Mouse (Mus musculus) neural tube, embryonic 14.5 days (tissue): Measurements from ENCODE around the gene Ssu72. TPM values are rescaled to one million over a fixed set of nuclear protein-coding genes. Genes with fewer than 3 reads are reported as not detected.
"Not testable (repeated sequence)": the region's sequence is repeated elsewhere in the genome, so short reads cannot be mapped to it uniquely, and the experiment has no call there.

Experiments
- ATAC-seq: fragments of 200-750 bp; cut with Nextera tagmentation; 2 replicates; pipeline ENCODE4 v1.8.0; 2017; ENCODE audit warnings: low read depth, mild to moderate bottlenecking, moderate TSS enrichment, moderate library complexity
- H3K27ac ChIP-seq: fragments of 300-500 bp; sonication (generic); 2 replicates; pipeline ENCODE4 v1.5.1; 2014; ENCODE audit warnings: low read depth, mild to moderate bottlenecking, control low read depth, low read length, moderate library complexity, mixed read lengths
- H3K27me3 ChIP-seq: fragments of 300-500 bp; sonication (generic); 2 replicates; pipeline ENCODE4 v1.6.1; 2014; ENCODE audit warnings: low read length; ENCODE audit not compliant: control insufficient read depth, insufficient read depth
- H3K36me3 ChIP-seq: fragments of 300-500 bp; sonication (generic); 2 replicates; pipeline ENCODE4 v1.6.1; 2014; ENCODE audit warnings: low read length, mixed read lengths; ENCODE audit not compliant: control insufficient read depth, insufficient read depth
- H3K4me1 ChIP-seq: fragments of 300-500 bp; sonication (generic); 2 replicates; pipeline ENCODE4 v1.6.1; 2014; ENCODE audit warnings: low read length; ENCODE audit not compliant: control insufficient read depth, insufficient read depth
- H3K4me2 ChIP-seq: fragments of 300-500 bp; sonication (generic); 2 replicates; pipeline ENCODE4 v1.6.1; 2014; ENCODE audit warnings: mild to moderate bottlenecking, low read depth, low read length, control low read depth
- H3K4me3 ChIP-seq: fragments of 300-500 bp; sonication (generic); 2 replicates; pipeline ENCODE4 v1.5.1; 2014; ENCODE audit warnings: low read depth, low read length, control low read depth, mixed read lengths
- H3K9ac ChIP-seq: fragments of 300-500 bp; sonication (generic); replicated peaks from 2 replicates; pipeline ENCODE4 v1.6.1; 2014; ENCODE audit warnings: low read depth, mild to moderate bottlenecking, control low read depth, low read length, mixed read lengths
- H3K9me3 ChIP-seq: fragments of 300-500 bp; sonication (generic); 2 replicates; pipeline ENCODE4 v1.6.1; 2016; ENCODE audit warnings: low read length; ENCODE audit not compliant: control insufficient read depth
- WGBS: fragments of 180-500 bp; shearing (Covaris S2); extraction: QIAGEN DNeasy Blood & Tissue Kit; methylation state at CpG from one replicate; pipeline ENCODE4 v1.1.7; 2014; 5-methylcytosine and 5-hydroxymethylcytosine counted together
- polyA plus RNA-seq: library from polyadenylated mRNA; unstranded; fragments of >200 nt; fragmentation: Nextera tagmentation; extraction: Ambion mirVana; gene quantifications from 2 replicates; pipeline ENCODE4 v1.2.1, GENCODE M21; 2014

Ssu72 gene
- polyA plus RNA-seq, 1 experiment from 2014 or later = 172 TPM

- no peak overlapping the region for H3K4me3 ChIP-seq
- H3K4me2 ChIP-seq = no peak overlapping the region
- no peak overlapping the region for H3K27ac ChIP-seq
- WGBS = 75% methylated on average over 37 of the region's 37 CpGs
- peaks cover 13% of the 10 kb centered on the region for H3K4me1 ChIP-seq
- no peaks in the 10 kb centered on the region for H3K9me3 ChIP-seq
- H3K9ac ChIP-seq = no peak overlapping the region
- H3K36me3 ChIP-seq = peaks cover 38% of the 10 kb centered on the region
- ATAC-seq = no peak
- no peaks in the 10 kb centered on the region for H3K27me3 ChIP-seq
These were observed 35.4 kb downstream of the Ssu72 start for GRCm38 (mm10) chr4:155739741-155740636.

- H3K9ac ChIP-seq, H3K27me3 ChIP-seq, H3K9me3 ChIP-seq, H3K27ac ChIP-seq, H3K4me2 ChIP-seq, ATAC-seq, H3K4me3 ChIP-seq: not testable (repeated sequence)
- peaks cover 11% of the 10 kb centered on the region for H3K4me1 ChIP-seq
- WGBS = 92% methylated on average over 10 of the region's 10 CpGs
- peaks cover 42% of the 10 kb centered on the region for H3K36me3 ChIP-seq
These were observed 36.1 kb downstream of the Ssu72 start for GRCm38 (mm10) chr4:155740681-155741080.

GRCm38 (mm10) chr4:155742684-155743083, 38.1 kb downstream of the Ssu72 start:
- Histone ChIP-seq H3K27me3 (no peaks in the 10 kb centered on the region), H3K36me3 (peaks cover 44% of the 10 kb centered on the region), H3K4me3 (no peak overlapping the region), H3K4me2 (no peak overlapping the region), H3K9ac (no peak overlapping the region), H3K4me1 (no peaks in the 10 kb centered on the region), H3K9me3 (no peaks in the 10 kb centered on the region), H3K27ac (no peak overlapping the region)
- no peak for ATAC-seq
- 96% methylated on average over 5 of the region's 5 CpGs for WGBS

GRCm38 (mm10) chr4:155744474-155744873, 39.9 kb downstream of the Ssu72 start:
- H3K9me3 ChIP-seq = no peaks in the 10 kb centered on the region
- ATAC-seq = no peak
- H3K4me1 ChIP-seq = no peaks in the 10 kb centered on the region
- no peak overlapping the region for H3K4me3 ChIP-seq
- peaks cover 60% of the 10 kb centered on the region for H3K36me3 ChIP-seq
- H3K27ac ChIP-seq = no peak overlapping the region
- no peak overlapping the region for H3K9ac ChIP-seq
- H3K4me2 ChIP-seq = no peak overlapping the region
- WGBS = 95% methylated on average over 8 of the region's 8 CpGs
- H3K27me3 ChIP-seq = no peaks in the 10 kb centered on the region

- Histone ChIP-seq H3K9ac (no peak overlapping the region), H3K4me2 (no peak overlapping the region), H3K36me3 (peaks cover 54% of the 10 kb centered on the region), H3K27ac (no peak overlapping the region), H3K4me1 (no peaks in the 10 kb centered on the region), H3K27me3 (no peaks in the 10 kb centered on the region), H3K9me3 (no peaks in the 10 kb centered on the region), H3K4me3 (no peak overlapping the region)
- 92% methylated on average over 5 of the region's 5 CpGs for WGBS
- ATAC-seq = no peak
These were observed 40.5 kb downstream of the Ssu72 start for GRCm38 (mm10) chr4:155745136-155745535.

- H3K4me2 ChIP-seq = no peak overlapping the region
- H3K9me3 ChIP-seq = no peaks in the 10 kb centered on the region
- ATAC-seq = no peak
- no peaks in the 10 kb centered on the region for H3K27me3 ChIP-seq
- H3K4me3 ChIP-seq = no peak overlapping the region
- 90% methylated on average over 8 of the region's 8 CpGs for WGBS
- peaks cover 56% of the 10 kb centered on the region for H3K36me3 ChIP-seq
- no peaks in the 10 kb centered on the region for H3K4me1 ChIP-seq
- no peak overlapping the region for H3K9ac ChIP-seq
- H3K27ac ChIP-seq = no peak overlapping the region
These were observed 41.5 kb downstream of the Ssu72 start for GRCm38 (mm10) chr4:155746036-155746548.

GRCm38 (mm10) chr4:155746575-155747490, 42.2 kb downstream of the Ssu72 start:
- no peak for ATAC-seq
- 90% methylated on average over 17 of the region's 17 CpGs for WGBS
- Histone ChIP-seq H3K4me3 (no peak overlapping the region), H3K27me3 (no peaks in the 10 kb centered on the region), H3K4me2 (no peak overlapping the region), H3K9me3 (no peaks in the 10 kb centered on the region), H3K27ac (no peak overlapping the region), H3K36me3 (peaks cover 51% of the 10 kb centered on the region), H3K4me1 (no peaks in the 10 kb centered on the region), H3K9ac (no peak overlapping the region)

GRCm38 (mm10) chr4:155757011-155757410, 52.4 kb downstream of the Ssu72 start:
- H3K36me3 ChIP-seq = peaks cover 29% of the 10 kb centered on the region
- no peaks in the 10 kb centered on the region for H3K27me3 ChIP-seq
- peaks cover 15% of the 10 kb centered on the region for H3K4me1 ChIP-seq
- no peak overlapping the region for H3K4me3 ChIP-seq
- no peak overlapping the region for H3K9ac ChIP-seq
- H3K9me3 ChIP-seq = no peaks in the 10 kb centered on the region
- no peak overlapping the region for H3K27ac ChIP-seq
- 92% methylated on average over 12 of the region's 12 CpGs for WGBS
- ATAC-seq = no peak
- H3K4me2 ChIP-seq = no peak overlapping the region
